8 mouse cellular contexts compared by ENCODE assay signal in the genomic region with DNA sequence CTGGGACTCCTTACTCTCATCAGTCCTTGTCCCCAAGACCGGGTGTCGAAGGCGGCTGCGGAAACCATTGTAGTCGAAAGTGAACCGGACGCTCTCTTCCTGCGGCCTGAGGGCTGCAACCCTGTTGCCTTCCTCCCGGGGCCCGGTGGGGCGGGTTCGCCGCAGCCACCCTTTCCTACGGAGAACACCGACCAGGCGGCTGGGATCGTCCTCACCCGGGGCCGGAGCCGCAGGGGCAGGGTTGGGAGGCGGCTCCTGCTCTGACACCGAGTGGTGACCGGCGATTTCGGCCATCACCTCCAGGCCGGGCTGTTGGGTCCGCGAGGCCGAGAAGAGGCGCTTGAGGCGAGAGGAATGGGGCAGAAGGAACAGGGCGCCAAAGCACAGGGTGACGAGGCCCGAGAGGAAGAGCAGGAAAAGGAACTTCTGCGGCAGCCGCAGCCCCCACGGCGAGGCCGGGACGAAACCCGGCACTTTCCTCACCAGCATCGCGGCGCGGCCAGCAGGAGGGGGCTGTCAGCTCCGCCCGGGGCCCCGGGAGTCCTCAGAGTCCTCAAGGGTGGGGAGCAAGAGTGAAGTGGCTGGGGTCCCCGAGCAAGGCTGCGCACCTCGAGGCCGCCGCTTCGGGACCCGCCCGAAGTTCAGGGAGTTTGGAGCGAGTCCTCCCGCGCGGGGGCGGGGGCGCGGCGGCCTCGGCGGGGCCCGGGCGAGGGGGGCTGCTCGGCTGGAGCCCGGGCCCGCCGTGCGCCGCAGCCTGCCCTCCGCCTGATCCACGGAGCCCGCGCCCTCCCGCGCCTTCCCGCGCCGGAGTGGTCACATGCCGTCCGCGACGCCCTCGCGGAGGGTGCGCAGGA. TPM values are rescaled to one million over a fixed set of nuclear protein-coding genes. Genes with fewer than 3 reads are reported as not detected.
DNase-seq lines count a peak whose midpoint lies in the region; ATAC-seq and TF ChIP-seq lines count a peak whose summit lies in the region.

No protein-coding gene starts in this region.

- H3K4me2 ChIP-seq in embryonic facial prominence, embryonic 12.5 days (replicated peaks) = peak overlapping the region; percentile 99
- H3K4me2 ChIP-seq in heart, embryonic 12.5 days = peak overlapping the region; percentile 100
- peak overlapping the region; percentile 99 for H3K4me2 ChIP-seq in kidney, postnatal 0 days (ENCODE audit: low read length)

- H3K27ac ChIP-seq in embryonic facial prominence, embryonic 12.5 days = no peak overlapping the region
- H3K27ac ChIP-seq in heart, embryonic 12.5 days (ENCODE audit: poor library complexity, severe bottlenecking) = peak overlapping the region; percentile 47; the same call in 1 of the 2 replicates
- H3K27ac ChIP-seq in kidney, postnatal 0 days = peak overlapping the region; percentile 42; the same call in 1 of the 2 replicates

- TF ChIP-seq CTCF in kidney, postnatal 0 days (IDR thresholded peaks at IDR 0.05; ENCODE audit: low read depth) = no peak

- H3K4me3 ChIP-seq in embryonic facial prominence, embryonic 12.5 days = peak overlapping the region; percentile 63
- H3K4me3 ChIP-seq in heart, embryonic 12.5 days = peak overlapping the region; percentile 77
- peak overlapping the region; percentile 59 for H3K4me3 ChIP-seq in kidney, postnatal 0 days (replicated peaks; ENCODE audit: low read depth, low read length)

- H3K36me3 ChIP-seq in embryonic facial prominence, embryonic 12.5 days = no peaks in the 10 kb centered on the region
- H3K36me3 ChIP-seq in heart, embryonic 12.5 days = peaks cover 2% of the 10 kb centered on the region
- no peaks in the 10 kb centered on the region for H3K36me3 ChIP-seq in kidney, postnatal 0 days (ENCODE audit: insufficient read depth, low read length)

- peaks cover 13% of the 10 kb centered on the region; the same call in 1 of the 2 replicates for H3K4me1 ChIP-seq in embryonic facial prominence, embryonic 12.5 days
- H3K4me1 ChIP-seq in heart, embryonic 12.5 days (replicated peaks) = peaks cover 28% of the 10 kb centered on the region
- H3K4me1 ChIP-seq in kidney, postnatal 0 days (replicated peaks; ENCODE audit: insufficient read depth, low read length) = peaks cover 10% of the 10 kb centered on the region; the same call in 1 of the 2 replicates

- DNase-seq in right cerebral cortex, postnatal 4 days = peak; percentile 31
- no peak for DNase-seq in right cerebral cortex, adult 2 months (ENCODE audit: low spot score in 2 of 2)
- DNase-seq in kidney, postnatal 0 days (ENCODE audit: low spot score) = peak; percentile 51
- DNase-seq in lung, postnatal 25 days (ENCODE audit: low spot score) = peak; percentile 37
- peak; percentile 11 for DNase-seq in spleen, adult 12 weeks (ENCODE audit: low spot score)

- peak; percentile 7; the same call in 1 of the 2 replicates for ATAC-seq in embryonic facial prominence, embryonic 12.5 days (ENCODE audit: insufficient number of reproducible peaks, insufficient read depth, low FRiP score, low TSS enrichment)
- ATAC-seq in heart, embryonic 12.5 days (ENCODE audit: insufficient number of reproducible peaks, low FRiP score) = 0 out of 2 replicates have a peak, but pooled peaks have one; percentile 4
- ATAC-seq in kidney, postnatal 0 days (replicated peaks; ENCODE audit: low FRiP score, low read depth) = peak; percentile 12
- ATAC-seq in inflammation-experienced regulatory T-cells, adult 6 months = no peak

- H3K9ac ChIP-seq in embryonic facial prominence, embryonic 12.5 days = peak overlapping the region; percentile 69
- H3K9ac ChIP-seq in heart, embryonic 12.5 days = peak overlapping the region; percentile 90
- peak overlapping the region; percentile 66 for H3K9ac ChIP-seq in kidney, postnatal 0 days (ENCODE audit: low read depth, low read length)

- H3K27me3 ChIP-seq in embryonic facial prominence, embryonic 12.5 days = peaks cover 29% of the 10 kb centered on the region
- no peaks in the 10 kb centered on the region; the same call in 1 of the 2 replicates for H3K27me3 ChIP-seq in heart, embryonic 12.5 days (replicated peaks)
- H3K27me3 ChIP-seq in kidney, postnatal 0 days (ENCODE audit: insufficient read depth, low read length) = no peaks in the 10 kb centered on the region

- WGBS in embryonic facial prominence, embryonic 12.5 days = under 1% methylated on average over 72 of the region's 90 CpGs
- under 1% methylated on average over 90 of the region's 90 CpGs for WGBS in heart, embryonic 12.5 days
- WGBS in kidney, postnatal 0 days = under 1% methylated on average over 89 of the region's 90 CpGs

- no peaks in the 10 kb centered on the region for H3K9me3 ChIP-seq in embryonic facial prominence, embryonic 12.5 days
- no peaks in the 10 kb centered on the region for H3K9me3 ChIP-seq in heart, embryonic 12.5 days (replicated peaks)
- no peaks in the 10 kb centered on the region for H3K9me3 ChIP-seq in kidney, postnatal 0 days (replicated peaks; ENCODE audit: low read length)

RNA-seq across cellular contexts. Expression of a gene that starts 0.9 kb away (rescaled TPM):
- polyA plus RNA-seq in embryonic facial prominence, embryonic 12.5 days (2016; fragmentation: Nextera tagmentation; extraction: Ambion mirVana) = 3.9 and 4.5 TPM in 2 replicates
- 11.6 and 12.2 TPM in 2 replicates for polyA plus RNA-seq in heart, embryonic 12.5 days (2016; fragmentation: Nextera tagmentation; extraction: Ambion mirVana)
- 3.2 and 3.4 TPM in 2 replicates for polyA plus RNA-seq in kidney, postnatal 0 days (2015; fragmentation: Nextera tagmentation; extraction: Ambion mirVana)
- polyA plus RNA-seq in inflammation-experienced regulatory T-cells, adult 6 months (2017; shearing (Covaris generic)) = 1 to 10 TPM in 2 of 3 experiments, under 1 TPM in 1; 0.90 to 1.9 (median 1.1) TPM

Comparison
In these comparisons a context has a peak if more than half of its experiments do, and no peak if none do; other contexts are left out.
1. DNase-seq: peak in right cerebral cortex, postnatal 4 days (single experiment), kidney, postnatal 0 days (single experiment), lung, postnatal 25 days (single experiment) and spleen, adult 12 weeks (single experiment); none in right cerebral cortex, adult 2 months (0 of 2).
2. Peak in every context shown above with its lines, with median percentiles within 50 percentile points of each other: H3K4me2 ChIP-seq, H3K4me3 ChIP-seq and H3K9ac ChIP-seq.